Mouse (Mus musculus) brain, embryonic 14.5 days (tissue): ENCODE results near the gene Tmbim6.

Experiments used
- CTCF ChIP-seq: fragments of 200-500 bp; IDR thresholded peaks from 2 replicates; pipeline ENCODE4 v1.5.1; 2012; ENCODE audit warnings: inconsistent platforms, mild to moderate bottlenecking, moderate library complexity, borderline replicate concordance; ENCODE audit not compliant: insufficient read depth, insufficient read length; ENCODE audit errors: extremely low read depth
- POLR2A ChIP-seq: fragments of 200-500 bp; IDR thresholded peaks from 2 replicates; pipeline ENCODE4 v1.6.1; 2012; ENCODE audit warnings: mild to moderate bottlenecking, inconsistent platforms, borderline replicate concordance; ENCODE audit not compliant: poor library complexity, insufficient read depth, insufficient read length, severe bottlenecking; ENCODE audit errors: extremely low read depth

DNA sequence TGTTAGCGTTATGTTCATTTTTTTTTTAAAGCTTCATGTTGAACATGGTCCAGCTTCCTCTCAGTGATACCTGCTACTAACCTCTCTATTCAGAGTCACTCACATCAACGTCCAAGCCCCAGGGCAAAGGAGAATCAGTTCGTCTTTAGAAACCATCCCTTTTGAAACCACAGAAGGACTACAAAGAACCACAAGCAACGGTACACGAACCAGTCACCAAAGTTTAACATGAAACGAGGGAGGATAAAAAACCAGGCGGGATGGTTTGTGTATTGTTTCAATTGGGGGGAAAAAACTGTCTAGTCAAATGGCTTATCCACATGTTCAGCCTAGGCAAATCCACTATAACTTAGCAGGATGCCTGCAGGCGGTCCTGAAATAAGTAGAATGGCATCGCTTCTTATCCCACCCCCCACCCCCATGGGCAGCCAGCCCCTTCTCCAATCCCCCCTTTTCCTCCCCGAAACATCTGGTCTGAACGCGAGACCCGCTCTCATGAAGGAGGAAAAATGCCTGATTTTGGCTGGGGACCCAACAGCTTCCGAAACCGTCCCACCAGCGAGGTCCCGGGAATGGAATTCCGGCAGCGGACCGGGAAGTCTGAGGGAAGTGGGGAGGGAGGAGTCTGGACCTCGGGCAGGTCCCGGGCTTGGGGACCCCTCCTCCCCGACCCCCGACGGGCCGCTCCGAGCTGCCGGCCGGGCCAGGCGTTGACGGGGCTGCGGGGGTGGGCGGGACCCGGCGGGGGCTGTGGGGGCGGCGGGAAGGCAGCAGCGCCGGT lies 23.1 kb upstream of the Tmbim6 start:
- TF ChIP-seq CTCF (no peak), POLR2A (no peak)
